Mouse (Mus musculus) mouse trophoblast stem cell (cell line): Measurements from ENCODE around the gene Astn1.

Experiments used
- in situ Hi-C, 2 experiments: fragments of 300-500 bp; cut with MseI, MboI; formaldehyde crosslinking; loops; 2 replicates in 1 of 2; 3 replicates in 1 of 2; pipeline ENCODE4 v1.15.1; 2025

The Astn1 gene

DNA sequence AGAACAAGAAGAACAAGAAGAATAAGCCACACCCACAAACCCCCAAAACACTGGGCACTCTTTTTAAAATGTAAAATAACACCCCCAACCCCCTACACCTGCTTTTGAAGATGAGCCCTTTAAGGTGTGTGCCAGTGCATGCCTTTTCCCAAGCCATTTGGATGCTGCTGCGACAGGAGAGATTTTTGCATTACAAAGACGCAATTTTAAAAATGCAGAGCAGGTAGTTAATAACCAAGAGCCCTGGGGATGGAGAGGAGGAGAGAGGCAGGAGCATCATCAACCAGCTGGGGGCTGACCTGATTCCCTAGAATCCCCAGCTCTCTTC, at the start of gene Astn1:
Gene Astn1 (plus strand): TSS at position 310 of the 328 bp plus-strand sequence.
- in situ Hi-C loops, result no loop called here

DNA sequence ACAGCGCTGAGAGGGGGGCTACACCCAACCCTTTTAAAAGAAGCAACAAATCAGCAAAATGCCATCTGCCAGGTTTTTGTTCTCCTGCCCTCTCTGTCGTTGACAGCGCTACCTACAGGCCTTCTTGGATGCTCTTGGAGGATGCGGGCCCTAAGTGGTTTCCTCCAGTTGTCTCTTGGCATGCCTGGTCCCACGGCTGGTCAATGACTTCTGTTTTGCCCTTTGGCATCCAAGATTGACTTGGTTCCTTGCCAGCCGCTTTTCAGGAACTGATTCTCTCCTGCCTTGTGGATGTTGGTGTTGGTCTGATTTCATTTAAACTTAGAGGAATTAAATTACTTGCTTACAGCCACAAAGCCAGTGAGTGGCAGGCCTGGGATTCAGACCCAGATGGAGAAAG, 38.7 kb upstream of the Astn1 start:
- in situ Hi-C loops, result no loop called here

DNA sequence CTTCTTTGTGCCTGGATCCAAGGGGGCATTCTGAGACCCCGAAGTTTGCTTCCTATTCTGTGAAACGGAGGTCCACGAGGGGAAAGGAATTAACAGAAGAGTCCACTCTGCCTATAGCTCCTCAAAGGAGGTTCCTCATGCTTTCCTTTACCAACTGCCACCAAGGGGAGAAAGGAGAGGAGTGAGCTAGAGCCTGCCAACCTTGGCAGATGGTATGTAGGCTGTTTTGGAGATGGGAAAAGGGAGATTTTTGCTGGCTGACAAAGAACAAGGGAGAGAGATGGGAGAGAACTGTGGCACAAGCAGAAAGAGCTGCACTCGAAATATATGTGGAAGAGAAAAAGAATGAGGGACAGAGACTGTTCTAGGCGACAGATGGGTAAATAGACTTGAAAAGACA, 33.9 kb upstream of the Astn1 start:
- in situ Hi-C loops, result no loop called here

DNA sequence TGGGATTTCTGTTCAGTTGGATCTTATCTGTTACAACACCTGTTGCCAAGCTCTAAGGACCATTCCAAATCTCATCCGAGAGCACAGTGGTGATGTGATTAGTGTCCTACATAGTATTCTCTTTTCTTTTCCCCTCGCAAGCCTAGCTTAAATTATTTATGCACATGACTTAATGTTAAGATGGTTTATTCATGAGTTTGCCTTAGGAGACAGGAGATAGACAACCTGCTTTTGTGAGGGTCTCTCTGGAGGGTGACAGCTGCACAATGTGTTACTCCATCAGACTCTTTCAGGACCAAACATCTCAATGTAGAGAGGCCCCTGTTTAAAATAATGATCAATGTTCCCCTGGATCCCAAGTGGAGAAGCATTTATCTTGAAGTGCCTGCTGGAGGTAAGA, 33.2 kb upstream of the Astn1 start:
- in situ Hi-C loops, result no loop called here

DNA sequence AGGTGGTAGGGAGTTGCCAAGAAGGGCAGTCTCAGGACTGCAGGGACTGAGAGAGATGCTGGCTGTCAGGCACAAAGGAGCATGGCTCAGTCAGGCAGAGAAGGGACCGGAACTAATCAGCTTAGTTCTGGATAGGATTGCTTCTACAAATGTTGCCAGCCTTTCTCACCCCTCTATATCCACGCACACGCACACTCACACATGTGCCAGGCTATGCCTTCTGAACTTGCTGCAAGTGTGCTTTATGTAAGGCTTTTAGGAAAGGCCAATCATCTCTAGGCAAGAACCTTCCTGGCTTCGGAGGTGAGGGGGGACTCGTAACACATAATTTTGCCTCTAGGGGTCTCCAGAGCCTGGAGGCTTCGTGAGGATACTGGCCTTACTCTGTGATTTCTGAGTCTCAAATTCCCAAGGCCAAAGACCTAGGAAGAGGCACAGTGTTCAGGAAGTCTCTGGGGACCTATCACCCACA, 18.8 kb upstream of the Astn1 start:
- in situ Hi-C loops, result no loop called here

DNA sequence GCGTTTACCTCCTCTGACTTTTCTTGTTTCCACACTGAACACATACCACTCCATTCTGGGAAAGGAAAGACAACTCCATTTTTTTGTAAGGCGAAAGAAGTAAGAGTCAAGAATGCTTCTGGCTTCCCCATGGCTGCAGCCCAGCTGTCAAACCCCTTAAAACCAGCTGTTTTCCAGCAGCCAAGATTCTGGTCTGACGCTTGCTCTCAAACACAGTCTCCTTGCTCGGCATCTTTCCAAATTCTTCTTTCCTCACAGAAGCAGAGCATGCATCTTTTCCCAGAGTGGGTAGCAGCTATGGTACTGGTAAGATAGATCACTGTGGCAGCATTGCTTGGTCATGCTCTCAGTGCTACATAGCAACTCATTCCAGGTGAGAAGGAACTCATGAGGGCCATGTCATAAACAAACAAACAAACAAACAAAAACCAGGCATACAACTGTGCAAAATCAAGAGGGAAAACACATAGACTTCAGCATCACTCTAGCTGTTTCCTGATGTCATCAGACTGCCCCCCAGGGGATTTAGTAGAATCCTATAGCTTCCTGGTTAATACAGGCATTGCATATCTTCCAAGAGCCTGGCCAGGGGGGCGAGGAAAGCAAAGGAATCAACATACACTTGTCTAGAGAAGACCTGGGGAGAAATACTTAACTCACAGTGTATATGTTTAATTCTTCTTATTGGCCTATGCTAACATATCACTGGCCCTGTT, 8.3 kb upstream of the Astn1 start:
- in situ Hi-C loops, result no loop called here

DNA sequence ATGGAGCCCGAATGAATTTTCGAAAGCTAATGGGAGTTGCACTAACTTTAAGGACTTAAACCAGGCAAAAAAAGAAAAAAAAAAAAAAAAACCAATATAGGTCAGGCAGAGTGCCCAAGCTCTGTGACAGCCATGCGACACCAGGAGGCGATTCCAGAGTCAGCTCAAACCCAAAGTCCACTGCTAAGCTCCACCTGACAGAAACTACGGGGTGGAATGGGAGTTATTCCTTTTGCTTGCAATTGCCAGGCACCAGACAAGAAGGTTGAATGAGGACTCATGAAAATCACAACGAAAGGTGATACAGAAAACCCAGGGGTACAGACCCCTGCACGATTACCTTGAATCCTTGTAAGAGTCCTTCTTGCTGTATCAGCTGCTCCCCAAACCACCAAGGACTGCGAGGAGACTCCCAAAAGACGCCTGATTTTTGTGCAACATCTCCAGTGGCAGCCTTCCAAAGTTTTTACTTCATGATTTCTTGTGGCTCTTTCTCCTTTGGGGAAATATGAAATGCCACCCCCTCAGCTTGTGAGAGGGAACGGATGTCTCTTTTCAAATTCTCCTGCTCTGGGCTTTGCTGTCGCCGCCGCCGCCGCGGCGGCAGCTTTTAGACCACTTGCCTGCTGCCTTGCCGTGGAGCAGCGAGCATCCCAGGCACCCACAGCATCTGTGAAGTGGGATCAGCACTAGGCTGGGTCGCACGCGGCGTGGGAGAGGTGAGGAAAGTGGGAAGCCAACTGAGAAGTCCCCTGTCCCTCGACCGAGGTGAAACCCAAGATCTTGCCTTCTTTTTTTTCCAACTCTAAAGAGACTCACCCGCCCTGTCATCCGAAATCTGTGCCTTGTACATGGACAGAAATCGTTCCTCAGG, 6.7 kb upstream of the Astn1 start:
- in situ Hi-C loops, result no loop called here

DNA sequence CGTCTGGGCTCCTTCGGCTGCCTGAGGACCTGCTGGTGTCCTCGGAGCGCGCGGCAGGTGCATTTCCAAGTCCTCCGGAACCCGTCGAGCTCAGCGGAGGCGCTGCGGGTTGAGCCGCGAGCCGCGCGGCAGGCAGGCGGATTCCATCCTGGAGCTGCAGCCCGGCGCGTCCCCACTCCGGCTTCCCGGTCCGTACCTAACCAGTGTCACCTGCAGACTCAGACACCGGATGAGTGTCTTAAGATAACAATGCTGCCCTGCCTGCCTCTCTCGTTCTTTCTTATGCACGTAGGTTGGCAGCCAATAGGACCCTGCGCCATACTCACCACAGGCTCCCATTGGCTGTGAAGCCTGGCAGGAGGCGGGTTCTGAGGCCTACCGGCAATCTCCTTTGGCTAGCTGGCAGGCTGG, 6.0 kb upstream of the Astn1 start, which contains the start of gene Brinp2:
Gene Brinp2 (minus strand): TSS at position 276 of the 411 bp plus-strand sequence.
- in situ Hi-C loops, result no loop called here

DNA sequence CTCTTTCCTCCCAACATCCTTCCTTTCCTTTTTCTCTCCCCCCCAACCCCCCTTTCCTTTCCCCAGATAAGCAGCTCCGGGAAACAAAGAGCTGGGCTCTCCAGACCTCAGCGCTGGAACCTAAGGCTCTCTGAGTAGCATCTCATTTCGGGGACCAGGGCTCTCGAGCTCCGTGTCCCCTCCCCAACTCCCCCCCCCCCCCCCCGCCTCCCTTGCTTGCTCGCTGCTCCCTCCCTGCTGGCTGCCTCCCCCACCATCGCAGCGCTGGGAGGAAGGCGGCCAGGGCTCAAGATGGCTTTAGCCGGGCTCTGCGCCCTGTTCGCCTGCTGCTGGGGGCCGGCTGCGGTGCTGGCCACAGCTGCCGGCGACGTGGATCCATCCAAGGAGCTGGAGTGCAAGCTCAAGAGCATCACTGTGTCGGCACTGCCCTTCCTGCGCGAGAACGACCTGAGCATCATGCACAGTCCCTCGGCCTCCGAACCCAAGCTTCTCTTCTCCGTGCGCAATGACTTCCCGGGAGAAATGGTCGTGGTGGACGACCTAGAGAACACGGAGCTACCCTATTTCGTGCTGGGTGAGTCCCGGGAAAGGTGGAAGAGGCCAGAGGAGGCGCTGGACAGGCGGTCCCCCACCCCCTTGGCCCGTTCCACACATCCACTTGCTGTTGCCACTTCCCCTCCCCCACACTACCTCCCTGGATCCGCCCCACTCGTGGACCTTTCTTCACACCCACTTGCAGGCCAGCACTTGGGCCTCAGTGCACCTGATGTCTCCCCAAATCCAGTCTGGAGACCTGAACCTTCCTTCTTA, 424 bp downstream of the Astn1 start:
- in situ Hi-C loops, result no loop called here

DNA sequence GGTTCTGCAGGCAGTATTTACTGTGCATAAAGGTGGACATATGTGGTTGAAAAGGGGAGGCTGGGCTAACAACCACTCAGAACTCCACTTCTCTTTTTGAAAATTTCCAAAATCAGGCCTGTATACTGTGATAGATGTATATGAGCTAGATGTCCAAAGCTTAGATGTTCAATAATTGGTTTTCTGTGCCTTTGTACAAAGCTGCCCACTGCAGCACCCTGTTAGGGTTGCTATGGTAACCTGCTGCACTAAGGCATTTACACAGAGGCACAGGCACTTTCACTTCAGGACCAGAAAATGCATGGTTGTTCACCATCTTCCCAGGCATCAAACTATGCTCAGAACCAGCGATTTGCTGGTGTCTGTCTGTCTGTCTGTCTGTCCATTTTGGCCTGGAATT, 2.4 kb downstream of the Astn1 start:
- in situ Hi-C loops, result no loop called here

DNA sequence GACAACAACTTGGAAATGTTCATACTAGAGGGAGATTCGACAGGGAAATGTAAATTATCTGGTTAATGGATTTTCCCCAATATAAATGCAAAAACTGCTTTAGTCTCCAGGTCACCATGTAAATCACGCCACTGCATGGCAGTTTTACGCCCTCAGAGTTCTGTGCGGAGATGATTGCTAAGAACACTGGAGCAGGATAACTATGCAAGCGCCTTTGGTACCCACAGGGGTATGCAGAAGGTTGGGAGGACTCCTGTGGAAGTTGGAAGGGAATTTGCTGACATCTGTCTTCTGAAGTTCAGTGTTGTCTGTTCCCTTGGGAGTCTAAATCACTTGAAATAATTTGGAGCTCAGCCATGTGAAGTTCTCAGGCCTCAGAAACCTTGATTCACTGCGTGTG, 20.2 kb downstream of the Astn1 start:
- in situ Hi-C loops, result no loop called here

DNA sequence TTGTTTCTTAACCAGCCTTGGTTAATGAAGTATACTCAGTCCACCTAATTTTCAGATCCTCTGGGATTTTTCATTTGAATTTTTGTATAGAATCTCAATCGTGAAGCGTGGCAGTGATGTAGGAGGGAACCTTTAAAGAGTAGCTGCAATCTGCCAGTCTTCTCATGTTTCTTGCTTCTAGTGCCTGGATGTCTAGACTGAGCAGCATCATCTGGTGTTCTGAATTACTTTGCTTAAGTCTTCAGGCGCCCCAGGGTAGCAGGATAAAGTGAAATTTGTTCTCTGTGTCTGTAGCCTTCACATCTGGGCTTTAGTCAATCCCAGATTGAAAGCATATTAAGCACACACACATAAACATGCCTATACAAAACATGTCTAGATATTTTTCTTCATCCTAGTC, 21.1 kb downstream of the Astn1 start:
- in situ Hi-C loops, result no loop called here

DNA sequence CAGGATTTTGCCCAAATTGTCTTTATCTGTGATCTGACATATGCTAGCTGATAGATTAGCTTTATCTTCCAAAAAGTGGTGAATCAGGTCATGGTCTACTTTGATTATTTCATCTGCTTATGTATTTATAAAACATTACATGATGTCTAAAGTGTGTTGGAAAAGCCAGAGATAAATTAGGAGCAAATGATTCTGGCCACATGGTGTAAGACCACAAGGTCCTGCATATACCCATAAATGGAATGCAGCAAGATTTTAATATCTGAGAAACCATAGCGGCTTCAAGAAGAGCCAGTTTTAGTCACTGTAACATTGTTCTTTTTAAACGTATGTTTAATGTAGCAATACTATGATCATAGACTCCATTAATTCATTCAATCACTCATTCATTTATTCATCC, 23.2 kb downstream of the Astn1 start:
- in situ Hi-C loops, result no loop called here

DNA sequence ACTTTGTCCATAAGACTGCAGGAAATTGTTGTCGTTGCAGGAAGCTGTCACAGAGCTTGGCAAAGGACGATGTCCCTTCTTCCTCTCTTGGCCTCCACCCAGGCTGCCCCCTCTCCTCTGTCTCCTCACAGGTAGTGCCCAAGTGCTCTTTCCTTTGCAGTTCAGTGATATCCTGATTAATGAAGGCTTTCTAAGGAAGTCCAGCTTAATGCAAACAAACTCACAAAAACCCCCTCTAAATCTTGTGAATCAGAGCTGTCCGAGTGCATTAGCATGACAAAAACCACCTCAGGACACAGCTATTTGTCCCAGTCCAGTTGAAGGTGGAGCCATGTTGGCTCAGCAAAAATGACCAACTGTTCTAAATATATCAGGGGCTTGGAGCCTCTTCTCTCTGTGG, 24.7 kb downstream of the Astn1 start:
- in situ Hi-C loops, result no loop called here

DNA sequence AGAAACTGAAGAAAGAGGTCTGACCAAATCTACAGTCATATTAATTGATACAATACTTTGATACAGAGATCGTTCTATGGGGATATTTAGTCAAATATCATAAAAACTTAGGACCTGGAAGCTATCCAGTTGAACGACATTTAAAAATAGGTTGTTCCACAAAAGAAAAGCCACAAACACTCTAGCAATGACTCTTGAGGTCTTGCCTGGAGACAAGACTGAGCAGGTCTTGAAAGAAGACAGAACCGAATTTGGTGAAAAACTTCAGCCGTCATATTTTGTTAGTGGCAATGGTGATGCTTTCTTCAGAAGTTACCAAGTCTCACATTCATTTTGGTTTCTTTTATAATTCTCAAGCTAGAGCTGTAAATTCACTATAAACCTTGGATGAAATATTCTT, 26.9 kb downstream of the Astn1 start:
- in situ Hi-C loops, result no loop called here

DNA sequence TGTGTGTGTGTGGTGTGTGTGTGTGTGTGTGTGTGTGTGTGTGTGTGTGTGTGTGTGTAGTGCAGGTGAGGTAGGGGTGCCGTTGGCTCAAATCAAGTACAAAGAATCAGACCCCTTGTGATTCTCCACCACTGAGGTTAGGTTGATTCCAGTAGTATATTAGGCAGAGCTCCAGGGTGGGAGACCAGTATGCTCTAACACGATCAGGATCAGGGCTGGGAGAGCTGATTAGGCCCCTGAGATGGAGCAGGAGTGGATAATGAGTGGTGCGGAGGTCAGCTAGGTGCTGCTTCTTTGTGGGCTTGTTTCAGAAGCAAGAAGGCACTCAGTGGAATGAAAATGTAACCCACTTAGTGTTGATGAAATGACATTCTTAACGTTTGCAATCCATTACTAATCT, 28.6 kb downstream of the Astn1 start:
- in situ Hi-C loops, result no loop called here

DNA sequence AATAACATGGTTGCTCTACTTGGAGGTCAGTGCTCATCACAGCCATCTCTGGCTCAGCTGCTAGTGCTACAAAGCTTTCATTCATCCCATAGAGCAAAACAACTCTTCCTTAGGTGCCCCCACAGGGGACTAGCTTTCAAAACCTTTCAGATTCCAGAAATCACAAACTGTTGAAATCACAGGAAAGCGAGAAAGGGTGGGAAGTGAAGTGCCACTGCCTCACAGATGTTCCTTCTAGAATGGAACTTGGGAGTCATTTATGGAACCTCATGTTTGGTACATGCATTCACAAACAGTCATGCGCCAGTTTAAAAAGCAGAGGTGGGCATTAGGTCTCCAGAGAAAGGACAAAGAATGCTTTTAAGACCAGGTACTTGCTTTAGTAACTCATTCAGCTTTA, 35.0 kb downstream of the Astn1 start:
- in situ Hi-C loops, result no loop called here

DNA sequence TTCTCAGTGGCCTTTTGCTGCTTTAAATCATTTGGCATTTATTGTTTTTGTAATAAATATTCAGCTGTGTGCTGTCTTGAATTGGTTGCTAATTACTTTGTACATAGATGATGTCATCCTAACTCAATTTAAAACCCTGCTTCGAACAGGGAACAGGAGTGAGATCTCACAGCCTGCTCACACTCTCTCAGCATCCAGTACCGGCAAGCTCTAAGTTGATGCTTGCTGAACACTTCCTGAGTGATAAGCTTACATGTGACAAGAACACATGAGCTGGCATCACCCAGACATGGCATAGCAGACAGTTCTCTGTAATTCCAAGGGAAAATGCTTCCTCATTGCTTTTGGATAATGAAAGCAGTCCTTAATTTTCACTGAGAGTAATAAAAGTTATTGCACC, 38.8 kb downstream of the Astn1 start:
- in situ Hi-C loops, result no loop called here

DNA sequence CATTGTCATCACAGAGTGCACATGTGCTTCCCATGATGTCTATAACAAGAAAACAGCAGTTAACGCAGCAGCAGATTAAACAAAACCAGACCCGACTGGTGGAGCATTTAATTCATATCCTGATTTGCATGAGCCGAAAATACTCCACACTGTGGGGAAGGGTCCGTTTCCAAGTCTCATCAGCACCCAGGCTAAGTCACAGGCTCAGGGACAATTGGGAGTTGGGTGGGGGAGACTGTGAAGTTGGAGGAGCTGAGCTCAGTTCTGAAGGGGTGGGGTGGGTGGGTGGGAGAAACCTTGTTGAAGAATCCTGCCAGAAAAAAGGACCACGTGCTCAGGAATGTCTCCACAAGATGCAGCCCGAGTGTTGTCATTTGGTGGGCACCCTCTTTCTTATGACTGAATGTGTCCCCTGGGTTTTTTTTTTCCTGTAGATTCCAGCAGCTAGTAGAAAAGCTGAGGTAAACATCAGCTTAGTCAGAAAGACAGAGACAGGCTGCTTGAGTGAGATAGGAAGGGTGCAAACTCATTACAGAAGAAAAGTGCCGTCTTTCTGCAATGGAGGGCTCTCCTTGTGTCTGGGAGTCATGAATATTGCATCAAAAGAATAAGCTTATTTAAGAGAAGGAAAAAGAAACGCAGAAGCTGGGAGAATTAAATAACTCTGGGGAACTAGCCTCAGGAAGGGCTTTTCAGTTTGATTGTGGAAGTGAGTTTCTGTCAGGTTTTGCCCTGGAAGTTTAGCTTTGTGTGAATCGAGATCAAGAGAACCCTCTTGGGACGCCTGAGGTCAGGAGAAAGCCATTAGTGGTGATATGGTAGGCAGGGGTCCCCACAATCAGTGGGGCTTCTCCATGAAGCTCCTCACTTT, 44.1 kb downstream of the Astn1 start:
- in situ Hi-C loops, result no loop called here

DNA sequence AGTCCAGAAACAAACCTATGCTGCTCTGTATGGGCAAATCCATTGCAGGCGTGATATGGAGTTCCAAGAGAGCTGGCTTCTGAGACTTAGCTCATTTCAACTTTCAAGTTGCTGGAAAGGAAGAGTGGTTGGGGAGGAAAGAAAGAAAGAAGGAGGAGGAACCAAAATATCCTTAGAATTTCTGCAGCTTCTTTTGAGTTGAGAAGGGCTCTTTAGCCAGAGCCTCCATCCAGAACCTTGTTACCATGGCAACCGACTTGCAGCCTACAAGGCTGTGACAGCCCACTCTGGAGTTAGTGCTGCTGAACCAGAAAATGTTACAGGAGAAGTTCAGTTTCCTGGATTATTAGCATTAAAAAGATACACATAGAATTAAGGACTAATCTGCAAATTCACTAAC, 46.1 kb downstream of the Astn1 start:
- in situ Hi-C loops, result no loop called here

DNA sequence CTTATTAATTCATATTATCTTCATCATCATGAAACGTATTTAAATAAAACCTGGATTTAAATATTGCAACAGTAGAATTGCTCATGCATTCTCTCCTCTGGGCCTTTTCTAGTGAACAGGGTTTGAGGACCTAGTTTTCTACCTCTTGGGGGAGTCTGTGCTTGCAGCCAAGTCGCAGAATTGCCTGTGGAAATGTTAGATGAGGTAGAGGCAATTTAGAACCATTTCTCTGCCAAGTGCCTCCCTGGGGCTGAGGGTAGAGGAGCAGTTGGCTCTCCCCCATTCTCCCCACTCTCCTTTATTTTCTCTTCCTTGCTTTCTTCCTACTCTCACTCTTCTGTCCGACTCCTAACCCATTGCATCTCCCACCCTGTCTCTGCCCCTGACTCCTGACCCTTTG, 49.1 kb downstream of the Astn1 start:
- in situ Hi-C loops, result no loop called here
